In the genomic region with DNA sequence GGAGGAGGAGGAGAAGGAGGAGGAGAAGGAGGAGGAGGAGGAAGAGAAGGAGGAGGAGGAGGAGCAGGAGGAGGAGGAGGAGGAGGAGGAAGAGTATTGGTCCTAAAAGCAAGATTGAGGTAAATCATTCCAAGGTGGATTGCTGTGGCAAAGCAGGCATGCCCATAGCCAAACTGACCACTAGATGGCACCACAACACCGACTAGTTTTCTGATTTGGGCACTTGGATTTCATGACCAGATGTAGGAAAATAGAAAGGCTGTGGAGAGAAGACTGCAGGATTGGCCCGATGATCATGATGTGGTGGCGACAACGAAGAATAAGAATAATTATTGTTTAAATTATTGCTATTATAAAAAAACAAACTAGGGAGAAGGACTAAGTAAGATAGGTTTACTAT, we compare ENCODE assay signal across 8 mouse cellular contexts.
DNase-seq lines count a peak whose midpoint lies in the region; ATAC-seq and TF ChIP-seq lines count a peak whose summit lies in the region.

No protein-coding gene starts in this region.

- H3K4me1 ChIP-seq in CH12.LX (ENCODE audit: control insufficient read depth in 1 of 2, insufficient read depth in 2 of 2): peaks cover 2 to 3% of the 10 kb centered on the region in 2 experiments; a peak in 2 of 4 replicates
- peaks cover 2% of the 10 kb centered on the region for H3K4me1 ChIP-seq in bone marrow, adult 2 months (ENCODE audit: control insufficient read depth, insufficient read depth, low read length)
- peaks cover 18% of the 10 kb centered on the region for H3K4me1 ChIP-seq in embryonic facial prominence, embryonic 14.5 days (ENCODE audit: control insufficient read depth, insufficient read depth, low read length)
- no peaks in the 10 kb centered on the region for H3K4me1 ChIP-seq in thymus, adult 2 months (replicated peaks; ENCODE audit: control insufficient read depth, insufficient read depth, low read length)

- H3K27ac ChIP-seq in CH12.LX (ENCODE audit: insufficient read depth, low read depth): no peak overlapping the region
- H3K27ac ChIP-seq in bone marrow, adult 2 months (ENCODE audit: control insufficient read depth, insufficient read depth, low read depth, low read length, poor library complexity): no peak overlapping the region
- no peak overlapping the region for H3K27ac ChIP-seq in embryonic facial prominence, embryonic 14.5 days (replicated peaks; ENCODE audit: low read depth, low read length)
- no peak overlapping the region for H3K27ac ChIP-seq in thymus, adult 2 months (ENCODE audit: control insufficient read depth, insufficient read depth, low read length)

- in situ Hi-C loops in CH12.LX (cut with MboI; ENCODE audit: low pct_ligation_motif_present, low pct_unique_long_range_greater_than_20kb, low sequenced_read_pairs): loop anchor here (10.0 kb wide), 1 partner anchor 320 kb away; no protein-coding TSS in a partner anchor

- no peak overlapping the region for H3K9ac ChIP-seq in CH12.LX (ENCODE audit: insufficient read depth, low read depth)
- no peak overlapping the region for H3K9ac ChIP-seq in embryonic facial prominence, embryonic 14.5 days (ENCODE audit: low read depth, low read length)

- peaks cover 0 to 4% of the 10 kb centered on the region in 2 experiments for H3K36me3 ChIP-seq in CH12.LX (replicated peaks in 1 of 2; ENCODE audit: control insufficient read depth in 1 of 2, insufficient read depth in 1 of 2, low read length in 1 of 2)
- H3K36me3 ChIP-seq in embryonic facial prominence, embryonic 14.5 days (ENCODE audit: control insufficient read depth, insufficient read depth, low read length): no peaks in the 10 kb centered on the region
- no peaks in the 10 kb centered on the region for H3K36me3 ChIP-seq in thymus, adult 2 months (ENCODE audit: control insufficient read depth, insufficient read depth, low read length)

- no peak for TF ChIP-seq EP300 in CH12.LX (IDR thresholded peaks at IDR 0.05; ENCODE audit: low read length)

- peak; percentile 84 to 88 for TF ChIP-seq CTCF in CH12.LX (conservative IDR thresholded peaks at IDR 0.05 in 1 of 2, IDR thresholded peaks at IDR 0.05 in 1 of 2; ENCODE audit: low read depth in 2 of 2, low read length in 2 of 2)
- TF ChIP-seq CTCF in bone marrow, adult 2 months (IDR thresholded peaks at IDR 0.05; ENCODE audit: control insufficient read depth, insufficient read depth, low read length): peak; percentile 82
- no peak for TF ChIP-seq CTCF in thymus, adult 2 months (IDR thresholded peaks at IDR 0.05; ENCODE audit: borderline replicate concordance, control insufficient read depth, extremely low read depth, insufficient read depth, low read length, poor library complexity)

- no peaks in the 10 kb centered on the region for H3K9me3 ChIP-seq in CH12.LX (replicated peaks; ENCODE audit: low read length)
- H3K9me3 ChIP-seq in embryonic facial prominence, embryonic 14.5 days (ENCODE audit: control insufficient read depth, low read length): no peaks in the 10 kb centered on the region

- dilution Hi-C loops in CH12.LX (cut with MboI; ENCODE audit: extremely low pct_ligation_motif_present, extremely low pct_unique_long_range_greater_than_20kb, low sequenced_read_pairs): no loop called here

- no peak for TF ChIP-seq POLR2A in CH12.LX (IDR thresholded peaks at IDR 0.05; ENCODE audit: low read depth, low read length)
- TF ChIP-seq POLR2A in bone marrow, adult 2 months (IDR thresholded peaks at IDR 0.05; ENCODE audit: borderline replicate concordance, control insufficient read depth, low read depth, low read length): no peak
- no peak for TF ChIP-seq POLR2A in thymus, adult 2 months (IDR thresholded peaks at IDR 0.05; ENCODE audit: control insufficient read depth, extremely low read depth, insufficient read depth, low read length, poor library complexity)

- H3K79me2 ChIP-seq in CH12.LX (replicated peaks; ENCODE audit: control insufficient read depth, extremely low read depth, insufficient read depth, poor library complexity, severe bottlenecking): no peaks in the 10 kb centered on the region

- peak; percentile 89 for TF ChIP-seq RAD21 in CH12.LX (IDR thresholded peaks at IDR 0.05; ENCODE audit: low read depth, low read length)

- WGBS in bone marrow, adult 2 months: 15% methylated on average over 4 of the region's 4 CpGs
- 18% methylated on average over 4 of the region's 4 CpGs for WGBS in embryonic facial prominence, embryonic 14.5 days
- WGBS in thymus, adult 2 months: 23% methylated on average over 4 of the region's 4 CpGs

- H3K27me3 ChIP-seq in CH12.LX (replicated peaks): no peaks in the 10 kb centered on the region
- no peaks in the 10 kb centered on the region for H3K27me3 ChIP-seq in embryonic facial prominence, embryonic 14.5 days (replicated peaks; ENCODE audit: control insufficient read depth, insufficient read depth, low read length)
- no peaks in the 10 kb centered on the region for H3K27me3 ChIP-seq in thymus, adult 2 months (ENCODE audit: control insufficient read depth, insufficient read depth, low read length)

- no peak overlapping the region for H3K4me3 ChIP-seq in CH12.LX (replicated peaks in 1 of 3; ENCODE audit: low read depth in 2 of 3, low read length in 2 of 3, poor library complexity in 1 of 3)
- no peak overlapping the region for H3K4me3 ChIP-seq in bone marrow, adult 2 months (replicated peaks; ENCODE audit: control insufficient read depth, low read depth, low read length)
- H3K4me3 ChIP-seq in embryonic facial prominence, embryonic 14.5 days (ENCODE audit: low read depth, low read length): no peak overlapping the region
- no peak overlapping the region for H3K4me3 ChIP-seq in thymus, adult 2 months (ENCODE audit: control insufficient read depth, insufficient read depth, low read length)

- no peak overlapping the region for H3K4me2 ChIP-seq in CH12.LX (ENCODE audit: insufficient read depth, low read depth, poor library complexity, severe bottlenecking)
- no peak overlapping the region for H3K4me2 ChIP-seq in embryonic facial prominence, embryonic 14.5 days (ENCODE audit: low read depth, low read length)

- ATAC-seq in embryonic facial prominence, embryonic 14.5 days (ENCODE audit: low read depth): peak; percentile 64; the same call in 1 of the 2 replicates

- DNase-seq in CH12.LX (ENCODE audit: extremely low read depth): peak; percentile 75
- DNase-seq in embryonic facial prominence, embryonic 14.5 days (ENCODE audit: low spot score): peak; percentile 87
- DNase-seq in heart, postnatal 36 days: peak; percentile 85 to 88
- peak; percentile 89 to 90 for DNase-seq in kidney, postnatal 4 days
- DNase-seq in lung, adult 18-20 months: peak; percentile 68 to 74
- peak; percentile 40 for DNase-seq in ovary, adult 18-20 months (ENCODE audit: low spot score)
- DNase-seq in thymus, adult 2 months: peak; percentile 75

- intact Hi-C loops in heart, postnatal 36 days (cut with DNase I): loop anchor here (1.0 to 10.0 kb wide), 6 partner anchors 66 to 470 kb away; partner anchors contain the start of gene Pmpcb

TF ChIP-seq in CH12.LX, 34 proteins besides CTCF, POLR2A, EP300 and RAD21:
- TF ChIP-seq ZC3H11A (IDR thresholded peaks at IDR 0.05; ENCODE audit: low read depth, low read length) (peak; percentile 69), SMC3 (IDR thresholded peaks at IDR 0.05; ENCODE audit: low read depth, low read length) (peak; percentile 82), ZKSCAN1 (IDR thresholded peaks at IDR 0.05; ENCODE audit: borderline replicate concordance, low read depth, low read length) (no peak)
